Mouse (Mus musculus) hindbrain, embryonic 13.5 days (tissue): ENCODE measurements around the gene Mamld1. TPM values are rescaled to one million over a fixed set of nuclear protein-coding genes. Genes with fewer than 3 reads are reported as not detected.

Source experiments
- ATAC-seq: fragments of 200-750 bp; cut with Nextera tagmentation; 2 replicates; pipeline ENCODE4 v1.8.0; 2017; ENCODE audit warnings: moderate TSS enrichment; ENCODE audit not compliant: low FRiP score
- H3K27ac ChIP-seq: fragments of 300-500 bp; sonication (generic); 2 replicates; pipeline ENCODE4 v1.5.1; 2015; ENCODE audit warnings: inconsistent platforms, mild to moderate bottlenecking, moderate library complexity
- H3K27me3 ChIP-seq: fragments of 300-500 bp; sonication (generic); 2 replicates; pipeline ENCODE4 v1.6.1; 2015; ENCODE audit warnings: mild to moderate bottlenecking, inconsistent platforms
- H3K36me3 ChIP-seq: fragments of 300-500 bp; sonication (generic); 2 replicates; pipeline ENCODE4 v1.6.1; 2015; ENCODE audit warnings: mild to moderate bottlenecking, inconsistent platforms
- H3K4me1 ChIP-seq: fragments of 300-500 bp; sonication (generic); replicated peaks from 2 replicates; pipeline ENCODE4 v1.6.1; 2015; ENCODE audit warnings: inconsistent platforms
- H3K4me2 ChIP-seq: fragments of 300-500 bp; sonication (generic); 2 replicates; pipeline ENCODE4 v1.6.1; 2015; ENCODE audit warnings: inconsistent platforms, mild to moderate bottlenecking, moderate library complexity
- H3K4me3 ChIP-seq: fragments of 300-500 bp; sonication (generic); 2 replicates; pipeline ENCODE4 v1.5.1; 2015; ENCODE audit warnings: mild to moderate bottlenecking, inconsistent platforms
- H3K9ac ChIP-seq: fragments of 300-500 bp; sonication (generic); 2 replicates; pipeline ENCODE4 v1.6.1; 2015; ENCODE audit warnings: mild to moderate bottlenecking, inconsistent platforms
- H3K9me3 ChIP-seq: fragments of 300-500 bp; sonication (generic); 2 replicates; pipeline ENCODE4 v1.6.1; 2016; ENCODE audit warnings: inconsistent platforms
- WGBS: fragments of 180-500 bp; shearing (Covaris S2); methylation state at CpG from one replicate; pipeline ENCODE4 v1.1.7; 2015; 5-methylcytosine and 5-hydroxymethylcytosine counted together
- polyA plus RNA-seq: library from polyadenylated mRNA; unstranded; fragments of >200 nt; fragmentation: Nextera tagmentation; extraction: Ambion mirVana; gene quantifications from 2 replicates; pipeline ENCODE4 v1.2.1, GENCODE M21; 2015

Mamld1 gene
- polyA plus RNA-seq, 1 experiment from 2014 or later = 4.9 TPM

DNA sequence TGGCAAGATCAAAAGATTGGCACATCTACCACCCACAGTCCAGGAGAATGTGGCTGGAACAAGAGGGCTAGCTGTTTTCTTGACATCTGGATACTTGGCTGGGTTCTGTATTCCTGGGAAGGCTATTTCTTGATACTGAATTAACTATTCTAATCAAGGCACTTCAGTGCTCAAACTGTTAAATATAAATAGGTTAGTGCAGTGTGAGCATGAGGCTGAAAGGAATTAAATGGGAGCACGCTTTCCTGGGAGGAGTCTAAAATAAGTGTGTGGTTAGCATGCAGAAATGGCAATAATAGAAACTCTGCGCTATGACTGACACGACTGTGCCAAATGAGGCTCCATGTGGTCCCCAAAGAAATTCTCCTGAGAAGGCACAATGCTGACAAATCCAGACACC lies 131.5 kb downstream of the Mamld1 start:
- Histone ChIP-seq H3K4me2 (no peak overlapping the region), H3K9ac (no peak overlapping the region), H3K36me3 (no peaks in the 10 kb centered on the region), H3K4me3 (no peak overlapping the region), H3K9me3 (no peaks in the 10 kb centered on the region), H3K27me3 (no peaks in the 10 kb centered on the region), H3K27ac (no peak overlapping the region), H3K4me1 (no peaks in the 10 kb centered on the region)
- WGBS = 89% methylated on average over 3 of the region's 3 CpGs
- ATAC-seq = no peak

- H3K4me2 ChIP-seq = no peak overlapping the region
- H3K9ac ChIP-seq = no peak overlapping the region
- H3K36me3 ChIP-seq = no peaks in the 10 kb centered on the region
- H3K27ac ChIP-seq = no peak overlapping the region
- no peaks in the 10 kb centered on the region for H3K27me3 ChIP-seq
- no peak overlapping the region for H3K4me3 ChIP-seq
- H3K9me3 ChIP-seq = no peaks in the 10 kb centered on the region
- no peak for ATAC-seq
- 88% methylated on average over 4 of the region's 4 CpGs for WGBS
- H3K4me1 ChIP-seq = no peaks in the 10 kb centered on the region
These were observed 133.6 kb downstream of the Mamld1 start for GRCm38 (mm10) chrX:71183671-71184070.

GRCm38 (mm10) chrX:71186396-71186795 lies 136.3 kb downstream of the Mamld1 start:
- Histone ChIP-seq H3K9me3 (no peaks in the 10 kb centered on the region), H3K27me3 (no peaks in the 10 kb centered on the region), H3K36me3 (no peaks in the 10 kb centered on the region), H3K27ac (no peak overlapping the region), H3K4me1 (no peaks in the 10 kb centered on the region), H3K4me3 (no peak overlapping the region), H3K4me2 (no peak overlapping the region), H3K9ac (no peak overlapping the region)
- 79% methylated on average over 1 of the region's 1 CpGs for WGBS
- ATAC-seq = no peak

DNA sequence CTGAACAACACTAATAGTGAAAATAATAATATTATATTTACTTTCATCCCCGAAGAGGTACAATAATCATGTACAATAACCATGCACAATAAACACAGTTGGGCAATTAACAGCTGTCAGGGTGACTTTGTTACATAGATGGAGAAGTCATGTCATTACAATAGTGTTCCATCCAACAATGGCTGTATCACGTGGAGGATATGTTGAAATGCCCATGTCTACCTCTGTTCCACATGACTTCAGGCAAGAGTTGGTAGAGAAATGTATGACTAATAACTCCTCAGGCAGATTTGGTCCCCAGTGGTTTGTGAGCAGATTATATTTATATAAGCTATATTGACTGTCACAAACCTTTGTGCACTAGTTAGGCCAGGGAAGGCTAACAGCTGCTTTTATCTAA lies 154.7 kb downstream of the Mamld1 start:
- H3K27ac ChIP-seq = no peak overlapping the region
- H3K4me1 ChIP-seq = no peaks in the 10 kb centered on the region
- H3K27me3 ChIP-seq = no peaks in the 10 kb centered on the region
- WGBS = 70% methylated on average over 2 of the region's 2 CpGs
- ATAC-seq = no peak
- H3K4me2 ChIP-seq = no peak overlapping the region
- no peaks in the 10 kb centered on the region for H3K36me3 ChIP-seq
- H3K4me3 ChIP-seq = no peak overlapping the region
- no peak overlapping the region for H3K9ac ChIP-seq
- no peaks in the 10 kb centered on the region for H3K9me3 ChIP-seq

Other genes starting within 250 kb of the Mamld1 start
- 4.7 and 5.1 TPM in 2 replicates for gene Mtm1, start 160.5 kb downstream of the Mamld1 start, polyA plus RNA-seq